12 mouse cellular contexts compared by ENCODE assay signal in the genomic region with DNA sequence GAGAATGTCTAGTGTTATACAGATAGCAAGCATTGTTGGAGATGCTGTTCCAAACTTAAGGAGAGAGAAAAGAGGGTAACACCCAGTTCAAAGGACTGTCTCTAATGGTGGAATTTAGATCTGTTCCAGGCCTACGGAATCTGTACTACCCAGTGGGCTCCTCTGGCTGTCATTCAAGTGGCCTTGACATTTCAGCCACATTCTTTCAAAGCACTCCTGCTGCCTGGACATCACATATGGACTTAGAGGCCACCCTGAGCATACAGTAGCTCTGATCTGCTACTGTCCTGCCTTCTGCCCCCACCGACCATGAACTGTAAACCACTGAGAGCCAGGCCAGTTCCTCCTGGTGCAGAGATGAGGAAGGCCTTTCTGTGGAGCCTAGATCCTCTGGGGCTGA.
"Had no signal": no experiment of that assay in that cellular context is flagged by ENCODE, and none has a peak within 500 bp of the region (broad histone marks: within the 10 kb centered on the region; RNA-seq: fewer than 3 reads in every experiment).

No protein-coding gene starts in this region.

- DNase-seq: lung, adult 18-20 months; lung, embryonic 14.5 days; lung, postnatal 10 days; midbrain, embryonic 14.5 days; retina, postnatal 1 day; right cerebral cortex, adult 18-20 months; right cerebral cortex, postnatal 25 days; right cerebral cortex, postnatal 4 days; spleen, adult 18-20 months; thymus, adult 2 months; thymus, postnatal 25 days; thymus, postnatal 4 days had no signal
